ENCODE assay signal across 12 mouse cellular contexts in the genomic region with DNA sequence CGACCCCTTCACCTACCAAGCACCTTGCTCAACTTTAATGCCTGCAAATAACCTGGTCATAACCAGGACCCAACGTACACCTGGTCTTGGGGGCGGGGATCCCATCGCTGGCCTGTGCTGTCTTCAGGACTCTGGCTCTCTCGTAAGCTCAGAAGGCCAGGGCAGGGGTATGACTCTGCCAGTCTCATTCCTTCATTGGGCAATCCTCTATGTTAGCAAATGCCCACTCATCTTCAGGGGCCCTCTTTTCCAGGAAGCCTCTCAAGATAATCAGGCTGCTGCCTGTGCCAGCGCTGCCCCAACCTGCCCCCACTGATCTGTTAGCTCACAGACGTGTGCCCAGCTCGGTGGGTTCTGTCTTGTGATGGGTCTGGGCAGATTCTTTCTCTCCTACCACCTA. TPM values are rescaled to one million over a fixed set of nuclear protein-coding genes. Genes with fewer than 3 reads are reported as not detected.
A peak's percentile ranks its signal among the peaks of the same experiment; 100 is the strongest.
DNase-seq lines count a peak whose midpoint lies in the region; ATAC-seq and TF ChIP-seq lines count a peak whose summit lies in the region.
"Had no signal": no experiment of that assay in that cellular context is flagged by ENCODE, and none has a peak within 500 bp of the region (broad histone marks: within the 10 kb centered on the region; RNA-seq: fewer than 3 reads in every experiment).

No protein-coding gene starts in this region.

- no peaks in the 10 kb centered on the region for H3K27me3 ChIP-seq in midbrain, embryonic 10.5 days (ENCODE audit: low read depth, poor library complexity, severe bottlenecking)
- H3K27me3 ChIP-seq in midbrain, embryonic 16.5 days (ENCODE audit: control insufficient read depth, insufficient read depth, low read depth, low read length) = no peaks in the 10 kb centered on the region
- H3K27me3 ChIP-seq in hindbrain, embryonic 11.5 days (ENCODE audit: control insufficient read depth, insufficient read depth, low read length) = no peaks in the 10 kb centered on the region
- H3K27me3 ChIP-seq in lung, embryonic 15.5 days = no peaks in the 10 kb centered on the region
- H3K27me3 ChIP-seq in stomach, embryonic 16.5 days (ENCODE audit: control insufficient read depth, insufficient read depth, low read length) = no peaks in the 10 kb centered on the region
- no peaks in the 10 kb centered on the region for H3K27me3 ChIP-seq in cerebellum, adult 2 months (ENCODE audit: control insufficient read depth, insufficient read depth, low read length)

- H3K9me3 ChIP-seq in midbrain, embryonic 10.5 days (replicated peaks) = peaks cover 12% of the 10 kb centered on the region
- no peaks in the 10 kb centered on the region for H3K9me3 ChIP-seq in midbrain, embryonic 16.5 days (replicated peaks; ENCODE audit: control insufficient read depth, low read length, poor library complexity, severe bottlenecking)
- H3K9me3 ChIP-seq in hindbrain, embryonic 11.5 days (ENCODE audit: control insufficient read depth, low read length) = no peaks in the 10 kb centered on the region
- H3K9me3 ChIP-seq in lung, embryonic 15.5 days = no peaks in the 10 kb centered on the region
- H3K9me3 ChIP-seq in stomach, embryonic 16.5 days (replicated peaks; ENCODE audit: control insufficient read depth, low read length) = no peaks in the 10 kb centered on the region

- no peak for TF ChIP-seq POLR2A in cerebellum, adult 2 months (IDR thresholded peaks at IDR 0.05; ENCODE audit: borderline replicate concordance, insufficient read depth, low read length)

- peak overlapping the region; percentile 94 for H3K27ac ChIP-seq in midbrain, embryonic 10.5 days (replicated peaks)
- H3K27ac ChIP-seq in midbrain, embryonic 16.5 days (ENCODE audit: low read length) = no peak overlapping the region
- H3K27ac ChIP-seq in hindbrain, embryonic 11.5 days (ENCODE audit: low read depth, low read length) = peak overlapping the region; percentile 98
- peak overlapping the region; percentile 96 for H3K27ac ChIP-seq in lung, embryonic 15.5 days
- peak overlapping the region; percentile 98 for H3K27ac ChIP-seq in stomach, embryonic 16.5 days (ENCODE audit: low read length)
- no peak overlapping the region for H3K27ac ChIP-seq in cerebellum, adult 2 months (ENCODE audit: insufficient read depth, low read length)
- H3K27ac ChIP-seq: left cerebral cortex, adult 2 months had no signal

- TF ChIP-seq CTCF in cerebellum, adult 2 months (IDR thresholded peaks at IDR 0.05; ENCODE audit: borderline replicate concordance, insufficient read depth, low read depth, low read length) = no peak

- H3K4me1 ChIP-seq in midbrain, embryonic 10.5 days = peaks cover 100% of the 10 kb centered on the region
- peaks cover 37% of the 10 kb centered on the region for H3K4me1 ChIP-seq in midbrain, embryonic 16.5 days (ENCODE audit: control insufficient read depth, insufficient read depth, low read length)
- H3K4me1 ChIP-seq in hindbrain, embryonic 11.5 days (replicated peaks; ENCODE audit: control insufficient read depth, insufficient read depth, low read length) = peaks cover 40% of the 10 kb centered on the region
- H3K4me1 ChIP-seq in lung, embryonic 15.5 days = peaks cover 86% of the 10 kb centered on the region
- H3K4me1 ChIP-seq in stomach, embryonic 16.5 days (ENCODE audit: control insufficient read depth, insufficient read depth, low read length) = peaks cover 79% of the 10 kb centered on the region
- H3K4me1 ChIP-seq in cerebellum, adult 2 months (ENCODE audit: control insufficient read depth, insufficient read depth, low read length) = peaks cover 22% of the 10 kb centered on the region

- no peak for DNase-seq in midbrain, embryonic 10.5 days (ENCODE audit: low spot score)
- no peak for DNase-seq in hindbrain, embryonic 11.5 days (ENCODE audit: low spot score)
- no peak for DNase-seq in cerebellum, adult 2 months
- no peak for DNase-seq in cerebellum, postnatal 36 days
- no peak for DNase-seq in cerebellum, adult 18-20 months
- DNase-seq: gastrocnemius, postnatal 14 days; right cerebral cortex, postnatal 25 days; thymus, postnatal 36 days had no signal

- H3K9ac ChIP-seq in midbrain, embryonic 16.5 days (ENCODE audit: low read depth, low read length) = no peak overlapping the region
- H3K9ac ChIP-seq in hindbrain, embryonic 11.5 days (ENCODE audit: low read depth, low read length) = peak overlapping the region; percentile 21; the same call in 1 of the 2 replicates
- H3K9ac ChIP-seq in lung, embryonic 15.5 days = no peak overlapping the region
- peak overlapping the region; percentile 53; the same call in 1 of the 2 replicates for H3K9ac ChIP-seq in stomach, embryonic 16.5 days (ENCODE audit: low read length)

- no peak for ATAC-seq in midbrain, embryonic 16.5 days
- no peak for ATAC-seq in hindbrain, embryonic 11.5 days (ENCODE audit: low FRiP score)
- ATAC-seq in lung, embryonic 15.5 days (ENCODE audit: borderline replicate concordance, extremely low read depth, low FRiP score, low TSS enrichment) = no peak
- ATAC-seq in stomach, embryonic 16.5 days (ENCODE audit: insufficient read depth, low FRiP score) = no peak

- 80% methylated on average over 8 of the region's 8 CpGs for WGBS in midbrain, embryonic 10.5 days
- 70% methylated on average over 8 of the region's 8 CpGs for WGBS in midbrain, embryonic 16.5 days
- WGBS in hindbrain, embryonic 11.5 days = 85% methylated on average over 8 of the region's 8 CpGs
- WGBS in lung, embryonic 15.5 days = 74% methylated on average over 8 of the region's 8 CpGs
- WGBS in stomach, embryonic 16.5 days = 63% methylated on average over 8 of the region's 8 CpGs
- 88% methylated on average over 8 of the region's 8 CpGs for WGBS in cerebellum, adult 2 months

- H3K36me3 ChIP-seq in midbrain, embryonic 10.5 days = peaks cover 72% of the 10 kb centered on the region
- peaks cover 10% of the 10 kb centered on the region for H3K36me3 ChIP-seq in midbrain, embryonic 16.5 days (ENCODE audit: control insufficient read depth, insufficient read depth, low read length)
- H3K36me3 ChIP-seq in hindbrain, embryonic 11.5 days (ENCODE audit: control insufficient read depth, insufficient read depth, low read length) = peaks cover 8% of the 10 kb centered on the region; the same call in 1 of the 2 replicates
- H3K36me3 ChIP-seq in lung, embryonic 15.5 days = peaks cover 12% of the 10 kb centered on the region; the same call in 1 of the 2 replicates
- H3K36me3 ChIP-seq in stomach, embryonic 16.5 days (ENCODE audit: control insufficient read depth, insufficient read depth, low read length) = peaks cover 5% of the 10 kb centered on the region; the same call in 1 of the 2 replicates

- H3K4me2 ChIP-seq in midbrain, embryonic 16.5 days (ENCODE audit: low read length) = no peak overlapping the region
- H3K4me2 ChIP-seq in hindbrain, embryonic 11.5 days (replicated peaks; ENCODE audit: low read depth, low read length) = no peak overlapping the region
- H3K4me2 ChIP-seq in lung, embryonic 15.5 days = no peak overlapping the region
- H3K4me2 ChIP-seq in stomach, embryonic 16.5 days (ENCODE audit: low read depth, low read length) = no peak overlapping the region

- H3K4me3 ChIP-seq in midbrain, embryonic 10.5 days = peak overlapping the region; percentile 14; the same call in 1 of the 2 replicates
- H3K4me3 ChIP-seq in midbrain, embryonic 16.5 days (ENCODE audit: low read depth, low read length) = no peak overlapping the region
- no peak overlapping the region for H3K4me3 ChIP-seq in hindbrain, embryonic 11.5 days (ENCODE audit: low read depth, low read length)
- no peak overlapping the region for H3K4me3 ChIP-seq in lung, embryonic 15.5 days
- H3K4me3 ChIP-seq in stomach, embryonic 16.5 days (replicated peaks; ENCODE audit: low read length) = no peak overlapping the region
- no peak overlapping the region for H3K4me3 ChIP-seq in cerebellum, adult 2 months (replicated peaks; ENCODE audit: insufficient read depth, low read depth, low read length)
- H3K4me3 ChIP-seq: left cerebral cortex, adult 2 months had no signal

RNA-seq across cellular contexts. Expression of a gene that starts 17.2 kb away (rescaled TPM):
- polyA plus RNA-seq in midbrain, embryonic 10.5 days (2016; fragmentation: Nextera tagmentation; extraction: Ambion mirVana) = 94.4 and 103 TPM in 2 replicates
- polyA plus RNA-seq in midbrain, embryonic 16.5 days (2015; fragmentation: Nextera tagmentation; extraction: Ambion mirVana) = 78.9 and 85.5 TPM in 2 replicates
- polyA plus RNA-seq in hindbrain, embryonic 11.5 days (2014; fragmentation: Nextera tagmentation; extraction: Ambion mirVana) = 62.4 and 66.0 TPM in 2 replicates
- polyA plus RNA-seq in lung, embryonic 15.5 days (2015; fragmentation: Nextera tagmentation; extraction: Ambion mirVana) = 73.4 and 82.9 TPM in 2 replicates
- 86.0 and 93.0 TPM in 2 replicates for polyA plus RNA-seq in stomach, embryonic 16.5 days (2015; fragmentation: Nextera tagmentation; extraction: Ambion mirVana)
- polyA plus RNA-seq in cerebellum, adult 2 months (2012; rRNA removed) = 24.5 and 26.9 TPM in 2 replicates

Comparison
In these comparisons a context has a peak if more than half of its experiments do, and no peak if none do; other contexts are left out.
1. H3K27ac ChIP-seq: peak in midbrain, embryonic 10.5 days (single experiment), hindbrain, embryonic 11.5 days (single experiment), lung, embryonic 15.5 days (single experiment) and stomach, embryonic 16.5 days (single experiment); none in midbrain, embryonic 16.5 days (single experiment) and cerebellum, adult 2 months (single experiment).
2. H3K9ac ChIP-seq: peak in hindbrain, embryonic 11.5 days (single experiment) and stomach, embryonic 16.5 days (single experiment); none in midbrain, embryonic 16.5 days (single experiment) and lung, embryonic 15.5 days (single experiment).